Mouse (Mus musculus) C2C12 (cell line): ENCODE results near the gene Gdpgp1.

Experiments
- CEBPB ChIP-seq: IDR thresholded peaks from one replicate; pipeline ENCODE4 v1.6.1; 2011; ENCODE audit warnings: low read depth, mild to moderate bottlenecking, control low read depth, moderate library complexity
- CTCF ChIP-seq: IDR thresholded peaks from one replicate; pipeline ENCODE4 v1.5.1; 2011; ENCODE audit not compliant: control insufficient read depth, insufficient read depth, insufficient read length
- FOSL1 ChIP-seq: IDR thresholded peaks from one replicate; pipeline ENCODE4 v1.8.0; 2011; ENCODE audit warnings: mild to moderate bottlenecking, low read length; ENCODE audit not compliant: poor library complexity, insufficient read depth, severe bottlenecking
- MAX ChIP-seq: IDR thresholded peaks from one replicate; pipeline ENCODE4 v1.6.1; 2011; ENCODE audit warnings: mild to moderate bottlenecking, control low read depth
- MYOG ChIP-seq: IDR thresholded peaks from one replicate; pipeline ENCODE4 v1.6.1; 2011; ENCODE audit not compliant: control insufficient read depth, insufficient read length; ENCODE audit errors: extremely low read depth
- USF1 ChIP-seq: IDR thresholded peaks from one replicate; pipeline ENCODE4 v1.6.1; 2011; ENCODE audit warnings: low read depth, mild to moderate bottlenecking, control low read depth, moderate library complexity

DNA sequence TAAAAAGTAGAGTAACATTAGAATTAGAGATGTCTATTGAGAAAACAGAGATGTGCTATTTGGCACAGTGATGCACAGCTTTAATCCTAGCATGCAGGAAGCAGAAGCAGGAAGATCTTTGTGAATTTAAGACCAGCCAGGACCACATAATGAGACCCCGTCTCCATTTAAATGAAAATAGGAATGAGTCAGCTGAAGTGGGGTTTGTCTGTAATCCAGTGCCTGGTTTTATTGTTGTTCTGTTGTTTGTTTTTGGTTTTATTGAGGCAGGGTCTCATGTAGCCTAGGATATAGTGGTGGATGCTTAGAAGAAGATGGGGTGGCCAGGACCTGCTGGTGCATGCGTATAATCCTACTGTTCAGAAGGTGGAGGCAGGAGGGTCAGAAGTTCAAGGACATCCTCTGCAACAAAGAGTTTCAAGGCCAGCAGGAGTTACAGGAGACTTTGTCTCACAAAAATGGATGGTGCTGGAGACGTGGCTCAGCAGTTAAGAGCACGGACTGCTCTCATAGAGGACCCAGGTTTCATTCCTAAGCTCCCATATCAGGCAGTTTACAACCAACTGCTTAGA lies 11.4 kb upstream of the Gdpgp1 start:
- TF ChIP-seq MAX (no peak), CTCF (no peak), USF1 (no peak), MYOG (no peak), CEBPB (no peak), FOSL1 (no peak)
